Mouse (Mus musculus): Measurements from ENCODE around the gene Slc9a7.
A peak's percentile ranks its signal among the peaks of the same experiment; 100 is the strongest.

Gene Slc9a7

GRCm38 (mm10) chrX:20129466-20129865, 162.1 kb downstream of the Slc9a7 start:
- DNase-seq: peak; percentile 19

- DNase-seq: peak; percentile 45
Observed at GRCm38 (mm10) chrX:20128951-20129350, 162.7 kb downstream of the Slc9a7 start.

- peak; percentile 37 for DNase-seq
Observed at GRCm38 (mm10) chrX:20125481-20125880, 166.1 kb downstream of the Slc9a7 start.

GRCm38 (mm10) chrX:20117717-20118116, 173.9 kb downstream of the Slc9a7 start:
- DNase-seq: no peak

GRCm38 (mm10) chrX:20070196-20070595, 221.4 kb downstream of the Slc9a7 start:
- DNase-seq: no peak

GRCm38 (mm10) chrX:20066636-20067035, 225.0 kb downstream of the Slc9a7 start:
- DNase-seq: no peak

- peak; percentile 32 for DNase-seq
Observed at GRCm38 (mm10) chrX:20061764-20062480, 229.7 kb downstream of the Slc9a7 start.

- peak; percentile 8 for DNase-seq
Observed at GRCm38 (mm10) chrX:20060769-20061315, 230.8 kb downstream of the Slc9a7 start.

GRCm38 (mm10) chrX:20060096-20060768, 231.4 kb downstream of the Slc9a7 start:
- DNase-seq: peak; percentile 6

GRCm38 (mm10) chrX:20059381-20059971, 232.1 kb downstream of the Slc9a7 start, which contains the start of gene Chst7:
TSS of gene Chst7 (plus strand) at chrX:20059560.
- peak; percentile 30 for DNase-seq

Data from cerebellum, adult 11-12 months (tissue).